Mouse (Mus musculus): ENCODE measurements around the gene Cdh22.

DNA sequence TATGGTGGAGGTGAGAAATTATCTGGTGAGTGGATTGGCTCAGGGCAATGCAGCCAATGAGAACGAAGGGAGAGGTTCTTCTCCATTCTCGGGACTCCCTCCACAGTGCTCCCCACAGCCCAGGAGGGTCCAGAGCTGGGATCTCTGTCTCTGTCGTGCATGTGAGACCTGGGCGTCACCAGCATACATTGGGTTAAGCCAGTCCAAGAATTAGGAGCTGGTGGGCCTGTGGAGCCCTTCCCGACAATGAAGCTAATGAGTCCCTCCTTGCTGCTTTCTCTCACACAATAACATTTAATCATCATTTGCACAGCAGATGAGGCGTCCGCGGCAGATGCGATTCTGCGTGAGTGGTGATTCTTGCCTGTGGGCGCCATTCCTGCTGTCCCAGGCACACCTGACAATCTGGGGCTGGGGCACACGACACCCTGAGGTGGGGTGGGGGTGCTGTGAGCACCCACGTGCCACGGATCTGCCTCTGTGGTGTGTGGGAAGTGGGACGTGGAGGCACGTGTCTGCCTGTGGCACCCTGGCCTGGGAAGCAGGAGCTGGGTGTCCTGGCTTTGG is 129.1 kb downstream of the Cdh22 start:
- no peak for TF ChIP-seq POLR2A (IDR thresholded peaks at IDR 0.05; ENCODE audit: low read depth, low read length)
- TF ChIP-seq CTCF (IDR thresholded peaks at IDR 0.05; ENCODE audit: borderline replicate concordance, insufficient read depth, low read length): no peak
